Mouse (Mus musculus) lung, postnatal 0 days (tissue): ENCODE measurements around the gene Acot2. TPM values are rescaled to one million over a fixed set of nuclear protein-coding genes. Genes with fewer than 3 reads are reported as not detected.
"Not testable (repeated sequence)": the region's sequence is repeated elsewhere in the genome, so short reads cannot be mapped to it uniquely, and the experiment has no call there.

Source experiments
- ATAC-seq: fragments of 200-750 bp; cut with Nextera tagmentation; 2 replicates; pipeline ENCODE4 v1.8.0; 2017; ENCODE audit warnings: moderate library complexity
- DNase-seq: peaks from one replicate; pipeline ENCODE4 v3.0.0-alpha.2; 2016; ENCODE audit warnings: low spot score
- H3K27ac ChIP-seq: fragments of 300-500 bp; sonication (generic); 2 replicates; pipeline ENCODE4 v1.5.1; 2014; ENCODE audit warnings: antibody characterized with exemption, mild to moderate bottlenecking, low read length, mixed read lengths
- H3K27me3 ChIP-seq: fragments of 300-500 bp; sonication (generic); replicated peaks from 2 replicates; pipeline ENCODE4 v1.6.1; 2014; ENCODE audit warnings: low read length, mixed read lengths; ENCODE audit not compliant: insufficient read depth
- H3K36me3 ChIP-seq: fragments of 300-500 bp; sonication (generic); 2 replicates; pipeline ENCODE4 v1.6.1; 2014; ENCODE audit warnings: low read length, mixed read lengths; ENCODE audit not compliant: insufficient read depth
- H3K4me1 ChIP-seq: fragments of 300-500 bp; sonication (generic); 2 replicates; pipeline ENCODE4 v1.6.1; 2014; ENCODE audit warnings: antibody characterized with exemption, low read depth, low read length, mixed read lengths; ENCODE audit not compliant: insufficient read depth
- H3K4me2 ChIP-seq: fragments of 300-500 bp; sonication (generic); replicated peaks from 2 replicates; pipeline ENCODE4 v1.6.1; 2014; ENCODE audit warnings: low read depth, mild to moderate bottlenecking, low read length, moderate library complexity, mixed read lengths
- H3K4me3 ChIP-seq: fragments of 300-500 bp; sonication (generic); 2 replicates; pipeline ENCODE4 v1.5.1; 2014; ENCODE audit warnings: low read depth, low read length
- H3K9ac ChIP-seq: fragments of 300-500 bp; sonication (generic); replicated peaks from 2 replicates; pipeline ENCODE4 v1.6.1; 2014; ENCODE audit warnings: low read depth, mild to moderate bottlenecking
- H3K9me3 ChIP-seq: fragments of 300-500 bp; sonication (generic); 2 replicates; pipeline ENCODE4 v1.6.1; 2016; ENCODE audit warnings: low read length, mixed read lengths
- CTCF ChIP-seq: IDR thresholded peaks from 2 replicates; pipeline ENCODE4 v1.5.1; 2016; ENCODE audit warnings: antibody characterized with exemption, mild to moderate bottlenecking
- EP300 ChIP-seq: IDR thresholded peaks from 2 replicates; pipeline ENCODE4 v1.6.1; 2016; ENCODE audit warnings: antibody characterized with exemption, mild to moderate bottlenecking, control low read depth
- whole genome bisulfite sequencing: fragments of 180-500 bp; shearing (Covaris S2); extraction: QIAGEN DNeasy Blood & Tissue Kit; methylation state at CpG from one replicate; pipeline ENCODE4 v1.1.7; 2014; 5-methylcytosine and 5-hydroxymethylcytosine counted together
- polyA plus RNA-seq: library from polyadenylated mRNA; unstranded; fragments of >200 nt; fragmentation: Nextera tagmentation; extraction: Ambion mirVana; gene quantifications from 2 replicates; pipeline ENCODE4 v1.2.1, GENCODE M21; 2015

Gene Acot2
- polyA plus RNA-seq, 1 experiment from 2014 or later, result 79.7 TPM

DNA sequence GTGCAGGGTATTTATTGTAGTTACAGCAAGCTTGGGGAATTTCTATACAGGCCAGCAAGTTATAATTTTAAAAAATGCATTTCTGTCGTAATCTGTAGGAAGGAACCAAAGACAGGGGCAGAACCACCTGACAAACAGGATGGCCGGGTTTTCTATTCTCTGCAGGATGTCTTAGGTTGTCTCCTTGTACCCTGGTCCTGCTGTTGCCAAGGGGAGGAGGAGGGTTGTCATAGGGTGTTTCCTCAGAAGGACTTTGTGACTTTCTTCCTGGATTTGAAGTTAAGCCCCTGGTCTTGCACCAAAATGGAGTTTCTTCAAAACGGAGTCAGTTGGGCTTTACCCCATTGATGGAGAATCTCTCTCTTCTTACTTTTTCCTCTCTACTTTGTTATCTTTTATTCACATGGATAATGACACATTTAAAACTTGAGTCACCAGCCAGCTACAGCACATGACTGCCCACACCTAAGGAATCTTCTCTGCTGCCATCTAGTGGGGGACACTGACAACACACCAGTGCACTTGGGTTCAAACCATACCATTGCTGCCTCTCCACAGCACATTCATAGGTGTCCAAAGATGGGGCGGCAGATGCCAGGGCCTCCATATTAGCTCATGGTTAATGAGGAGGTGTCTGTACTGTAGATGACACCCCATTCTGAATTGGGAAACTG lies 43.1 kb downstream of the Acot2 start:
- Histone ChIP-seq H3K9me3 (no peaks in the 10 kb centered on the region), H3K9ac (no peak overlapping the region), H3K4me2 (no peak overlapping the region), H3K27me3 (no peaks in the 10 kb centered on the region), H3K36me3 (no peaks in the 10 kb centered on the region), H3K4me3 (no peak overlapping the region), H3K4me1 (no peaks in the 10 kb centered on the region), H3K27ac (no peak overlapping the region)
- 47% methylated on average over 4 of the region's 4 CpGs for WGBS
- peak; percentile 86 for DNase-seq
- TF ChIP-seq EP300, result no peak
- peak; percentile 94 for TF ChIP-seq CTCF
- peak; percentile 79 for ATAC-seq

- Histone ChIP-seq H3K36me3 (no peaks in the 10 kb centered on the region), H3K4me2 (no peak overlapping the region), H3K27me3 (no peaks in the 10 kb centered on the region), H3K27ac (no peak overlapping the region), H3K9ac (no peak overlapping the region), H3K4me3 (no peak overlapping the region), H3K4me1 (0 out of 2 replicates have a peak, but pooled peaks cover under 1% of the 10 kb centered on the region), H3K9me3 (no peaks in the 10 kb centered on the region)
- TF ChIP-seq CTCF (no peak), EP300 (no peak)
- DNase-seq (no peak), ATAC-seq (no peak)
- 79% methylated on average over 4 of the region's 4 CpGs for WGBS
These were observed 45.2 kb downstream of the Acot2 start for GRCm38 (mm10) chr12:84032854-84033253.

DNA sequence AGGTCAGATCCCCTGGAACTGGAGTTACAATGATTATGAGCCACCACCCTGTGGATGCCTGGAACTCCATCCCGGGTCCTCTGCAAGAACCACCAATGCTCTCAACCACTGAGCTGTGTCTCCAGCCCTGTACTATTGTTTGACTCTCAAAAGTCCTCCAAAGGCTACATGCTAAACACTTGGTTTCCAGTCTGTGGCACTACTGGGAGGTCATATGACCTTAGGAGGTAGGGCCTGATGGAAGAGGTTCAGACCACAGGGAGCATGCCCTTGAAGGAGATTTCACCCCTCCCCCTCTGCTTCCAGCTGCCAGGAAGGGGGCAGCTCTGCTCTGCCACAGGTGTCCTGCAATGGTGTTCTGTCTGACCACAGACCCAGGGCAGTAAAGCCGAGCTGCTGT lies 45.6 kb downstream of the Acot2 start:
- not testable (repeated sequence) for DNase-seq, H3K4me3 ChIP-seq, H3K27ac ChIP-seq, H3K4me2 ChIP-seq, H3K4me1 ChIP-seq, H3K9ac ChIP-seq, H3K27me3 ChIP-seq, H3K36me3 ChIP-seq, H3K9me3 ChIP-seq
- ATAC-seq, result peak; percentile 28; the same call in 1 of the 2 replicates
- 73% methylated on average over 2 of the region's 2 CpGs for WGBS

- H3K9ac ChIP-seq, result no peak overlapping the region
- H3K4me2 ChIP-seq, result no peak overlapping the region
- H3K27me3 ChIP-seq, result no peaks in the 10 kb centered on the region
- H3K27ac ChIP-seq, result no peak overlapping the region
- 0 out of 2 replicates have a peak, but pooled peaks cover 3% of the 10 kb centered on the region for H3K4me1 ChIP-seq
- no peaks in the 10 kb centered on the region for H3K9me3 ChIP-seq
- no peak for TF ChIP-seq CTCF
- no peak for TF ChIP-seq EP300
- no peaks in the 10 kb centered on the region for H3K36me3 ChIP-seq
- ATAC-seq (peak; percentile 46), DNase-seq (peak; percentile 53)
- H3K4me3 ChIP-seq, result no peak overlapping the region
- 26% methylated on average over 4 of the region's 4 CpGs for WGBS
These were observed 46.4 kb downstream of the Acot2 start for GRCm38 (mm10) chr12:84034108-84034507.

DNA sequence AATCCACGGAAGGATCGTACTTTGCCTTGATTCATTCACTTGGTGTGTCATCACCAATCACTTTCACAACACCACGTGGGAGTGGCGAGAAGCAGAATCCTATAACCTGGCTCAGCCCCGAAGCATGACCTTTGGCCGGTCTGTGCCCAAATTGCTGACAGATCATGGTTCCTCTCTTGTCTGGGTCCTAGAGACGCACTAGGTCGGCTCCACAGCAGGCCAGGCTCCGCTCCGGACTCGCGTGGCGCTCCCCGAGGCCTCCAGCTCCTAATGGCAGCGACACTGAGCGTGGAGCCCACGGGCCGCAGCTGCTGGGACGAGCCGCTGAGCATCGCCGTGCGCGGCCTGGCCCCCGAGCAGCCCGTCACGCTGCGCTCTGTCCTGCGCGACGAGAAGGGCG lies 50.6 kb downstream of the Acot2 start, which contains the start of gene Acot4:
TSS of gene Acot4 (plus strand) at position 139 of the 400 bp plus-strand sequence.
- H3K27me3 ChIP-seq, H3K27ac ChIP-seq, H3K9me3 ChIP-seq, H3K4me1 ChIP-seq, H3K36me3 ChIP-seq: not testable (repeated sequence)
- DNase-seq (peak; percentile 30), ATAC-seq (peak; percentile 61)
- 6% methylated on average over 32 of the region's 32 CpGs for WGBS
- peak within 1 kb of the TSS; percentile 35 for H3K4me3 ChIP-seq
- peak within 1 kb of the TSS; percentile 66 for H3K4me2 ChIP-seq
- H3K9ac ChIP-seq, result 0 out of 2 replicates have a peak within 1 kb of the TSS, but pooled peaks have one; percentile 23

- H3K27ac ChIP-seq, H3K36me3 ChIP-seq, H3K27me3 ChIP-seq, H3K9me3 ChIP-seq, H3K4me1 ChIP-seq: not testable (repeated sequence)
- Histone ChIP-seq H3K4me2 (peak within 1 kb of the TSS; percentile 66), H3K4me3 (peak within 1 kb of the TSS; percentile 35), H3K9ac (0 out of 2 replicates have a peak within 1 kb of the TSS, but pooled peaks have one; percentile 23)
- ATAC-seq (peak; percentile 67), DNase-seq (peak; percentile 46)
- WGBS, result 3% methylated on average over 35 of the region's 39 CpGs
These were observed 51.0 kb downstream of the Acot2 start, which contains the start of gene Gm49366 for GRCm38 (mm10) chr12:84038691-84039111. Gene Gm49366, plus strand, starts transcription at chr12:84038935.
